Mouse (Mus musculus) myocyte (in vitro differentiated cells): Measurements from ENCODE around the gene Ass1.

Source experiments
- E2F4 ChIP-seq: IDR thresholded peaks from one replicate; pipeline ENCODE4 v1.6.1; 2011; ENCODE audit warnings: mild to moderate bottlenecking, control low read depth, moderate library complexity; ENCODE audit not compliant: insufficient read depth
- MAX ChIP-seq: IDR thresholded peaks from one replicate; pipeline ENCODE4 v1.6.1; 2011; ENCODE audit warnings: low read depth, mild to moderate bottlenecking, control low read depth
- MYOD1 ChIP-seq, 3 experiments: IDR thresholded peaks; one replicate each; pipeline ENCODE4 v1.6.1; 2011; ENCODE audit warnings: control low read depth in 2 of 3, low read depth in 2 of 3, mild to moderate bottlenecking in 2 of 3, moderate library complexity in 1 of 3; ENCODE audit not compliant: insufficient read length in 2 of 3, control insufficient read depth in 1 of 3
- MYOG ChIP-seq, 3 experiments: IDR thresholded peaks; one replicate each; pipeline ENCODE4 v1.6.1; 2011; ENCODE audit warnings: control low read depth in 2 of 3, low read depth in 2 of 3, mild to moderate bottlenecking in 2 of 3; ENCODE audit not compliant: insufficient read length in 2 of 3, control insufficient read depth in 1 of 3, insufficient read depth in 1 of 3
- POLR2A ChIP-seq: IDR thresholded peaks from one replicate; pipeline ENCODE4 v1.6.1; 2011; ENCODE audit warnings: low read depth, mild to moderate bottlenecking, control low read depth, moderate library complexity; ENCODE audit not compliant: insufficient read length
- POLR2AphosphoS2 ChIP-seq: IDR thresholded peaks from one replicate; pipeline ENCODE4 v1.6.1; 2011; ENCODE audit warnings: low read depth, control low read depth; ENCODE audit not compliant: insufficient read length
- SRF ChIP-seq: IDR thresholded peaks from one replicate; pipeline ENCODE4 v1.6.1; 2011; ENCODE audit warnings: low read depth; ENCODE audit not compliant: control insufficient read depth, insufficient read length
- TCF12 ChIP-seq: IDR thresholded peaks from one replicate; pipeline ENCODE4 v1.6.1; 2011; ENCODE audit warnings: mild to moderate bottlenecking, control low read depth; ENCODE audit not compliant: poor library complexity, insufficient read depth, severe bottlenecking
- TCF3 ChIP-seq: IDR thresholded peaks from one replicate; pipeline ENCODE4 v1.6.1; 2011; ENCODE audit warnings: low read depth, control low read depth; ENCODE audit not compliant: insufficient read length
- USF1 ChIP-seq: IDR thresholded peaks from one replicate; pipeline ENCODE4 v1.6.1; 2011; ENCODE audit warnings: low read depth, mild to moderate bottlenecking, control low read depth, moderate library complexity

DNA sequence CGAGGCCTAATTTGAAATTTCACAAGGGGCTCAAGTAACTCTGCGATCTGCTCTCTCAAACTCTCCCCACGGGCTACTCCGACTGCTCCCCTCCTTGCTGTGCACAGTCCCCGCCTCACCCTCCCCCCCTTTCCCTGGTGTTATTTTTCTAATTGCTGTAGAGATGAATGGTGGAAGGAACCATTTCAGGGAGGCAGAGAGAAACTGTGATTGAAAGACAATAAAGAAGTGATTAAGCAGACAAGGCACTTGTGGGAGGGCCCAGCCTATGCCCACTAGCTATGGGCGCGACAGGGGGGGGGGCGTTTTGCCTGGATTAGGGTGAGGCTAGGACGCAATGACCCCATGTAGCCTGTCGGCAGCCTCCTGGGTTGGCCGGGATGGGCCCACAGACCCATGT, 23.2 kb downstream of the Ass1 start:
- TF ChIP-seq USF1 (no peak), POLR2A (no peak), TCF12 (no peak), MYOD1 (IDR thresholded peaks at IDR 0.05; ENCODE audit: control insufficient read depth in 1 of 3, insufficient read length in 2 of 3, low read depth in 2 of 3) (no peak), MAX (no peak), POLR2AphosphoS2 (no peak), MYOG (IDR thresholded peaks at IDR 0.05; ENCODE audit: control insufficient read depth in 1 of 3, insufficient read depth in 1 of 3, insufficient read length in 2 of 3, low read depth in 2 of 3) (no peak), E2F4 (no peak), SRF (no peak), TCF3 (no peak)
